Mouse (Mus musculus): ENCODE measurements around the gene Fbxo39. TPM values are rescaled to one million over a fixed set of nuclear protein-coding genes. Genes with fewer than 3 reads are reported as not detected.

Fbxo39 gene
- polyA plus RNA-seq, 1 experiment from 2014 or later: not detected

DNA sequence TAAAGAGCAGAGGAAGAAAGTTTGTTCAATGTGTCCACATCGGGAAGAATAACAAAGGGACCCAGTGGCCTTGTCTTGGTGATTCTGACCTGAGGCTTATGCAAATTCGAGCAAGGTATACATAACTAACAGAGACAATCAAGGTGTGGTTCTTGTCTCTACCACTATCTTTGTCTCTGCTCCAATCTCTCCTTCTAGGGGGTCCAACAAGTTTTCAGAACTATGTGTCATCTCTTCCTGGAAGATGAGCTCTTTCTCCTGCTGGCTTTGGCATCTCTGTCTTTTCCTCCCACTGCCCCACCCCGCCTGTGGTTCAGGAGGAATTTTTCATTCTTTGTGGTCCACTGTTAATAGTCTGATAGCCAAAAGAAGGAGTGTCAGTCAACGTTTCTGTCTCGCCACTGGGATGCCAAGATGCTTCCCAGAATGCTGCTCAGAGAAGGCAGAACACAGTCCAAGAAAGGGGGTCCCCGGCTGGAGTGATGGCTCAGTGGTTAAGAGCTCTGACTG, 28.2 kb upstream of the Fbxo39 start:
- ATAC-seq: no peak

DNA sequence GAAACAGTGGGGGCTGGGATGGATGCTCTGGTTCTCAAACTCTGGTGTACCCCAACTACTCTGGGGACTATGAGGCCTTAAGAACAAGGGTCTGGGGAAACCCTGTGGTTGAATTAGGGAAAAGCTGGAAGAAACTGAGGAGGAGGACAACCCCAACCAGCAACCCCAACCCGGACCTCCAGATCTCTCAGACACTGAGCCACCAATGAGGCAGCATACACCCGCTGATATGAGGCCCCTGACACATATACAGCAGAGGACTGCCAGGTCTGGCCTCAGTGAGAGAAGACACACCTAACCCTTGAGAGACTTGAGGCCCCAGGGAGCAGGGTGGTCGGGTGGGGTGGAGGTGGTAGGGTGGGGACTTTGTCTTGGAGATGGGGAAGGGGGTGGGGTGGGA, 27.6 kb upstream of the Fbxo39 start:
- ATAC-seq: no peak
- Histone ChIP-seq H3K36me3 (no peaks in the 10 kb centered on the region), H3K27me3 (replicated peaks) (no peaks in the 10 kb centered on the region), H3K9ac (no peak overlapping the region), H3K4me2 (no peak overlapping the region), H3K4me1 (no peaks in the 10 kb centered on the region), H3K27ac (no peak overlapping the region), H3K4me3 (no peak overlapping the region), H3K9me3 (replicated peaks) (no peaks in the 10 kb centered on the region)
- WGBS (ENCODE audit: insufficient replicate concordance): 62% methylated on average over 3 of the region's 3 CpGs

More for the DNA sequence above, 28.2 kb upstream of the Fbxo39 start:
- Histone ChIP-seq H3K4me3 (no peak overlapping the region), H3K9me3 (replicated peaks) (no peaks in the 10 kb centered on the region), H3K4me2 (no peak overlapping the region), H3K4me1 (no peaks in the 10 kb centered on the region), H3K9ac (no peak overlapping the region), H3K27me3 (replicated peaks) (no peaks in the 10 kb centered on the region), H3K36me3 (no peaks in the 10 kb centered on the region), H3K27ac (no peak overlapping the region)
- WGBS (ENCODE audit: insufficient replicate concordance): 51% methylated on average over 6 of the region's 6 CpGs

DNA sequence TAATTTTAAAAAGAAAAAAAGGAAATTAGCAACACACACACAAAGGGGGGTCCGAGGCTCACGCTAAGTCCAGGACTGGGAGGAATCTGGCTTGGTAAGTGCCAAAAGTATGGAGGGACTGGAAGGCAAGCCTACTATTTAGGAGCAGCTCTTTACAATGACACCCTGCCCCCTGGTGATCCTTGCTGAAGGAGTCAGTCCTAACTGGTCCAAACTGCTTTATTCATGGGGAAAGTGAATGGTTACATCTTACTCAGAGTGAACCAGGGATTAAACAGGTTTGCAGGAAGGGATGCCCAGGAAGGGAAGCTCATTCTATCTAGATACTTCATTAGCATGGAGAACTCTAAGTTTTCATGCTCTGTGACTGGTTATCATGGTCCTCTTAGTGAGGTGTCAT, 27.1 kb upstream of the Fbxo39 start:
- Histone ChIP-seq H3K27ac (no peak overlapping the region), H3K36me3 (no peaks in the 10 kb centered on the region), H3K4me2 (no peak overlapping the region), H3K27me3 (replicated peaks) (no peaks in the 10 kb centered on the region), H3K9me3 (replicated peaks) (no peaks in the 10 kb centered on the region), H3K4me3 (no peak overlapping the region), H3K9ac (no peak overlapping the region), H3K4me1 (no peaks in the 10 kb centered on the region)
- ATAC-seq: no peak
- WGBS (ENCODE audit: insufficient replicate concordance): 66% methylated on average over 2 of the region's 2 CpGs

DNA sequence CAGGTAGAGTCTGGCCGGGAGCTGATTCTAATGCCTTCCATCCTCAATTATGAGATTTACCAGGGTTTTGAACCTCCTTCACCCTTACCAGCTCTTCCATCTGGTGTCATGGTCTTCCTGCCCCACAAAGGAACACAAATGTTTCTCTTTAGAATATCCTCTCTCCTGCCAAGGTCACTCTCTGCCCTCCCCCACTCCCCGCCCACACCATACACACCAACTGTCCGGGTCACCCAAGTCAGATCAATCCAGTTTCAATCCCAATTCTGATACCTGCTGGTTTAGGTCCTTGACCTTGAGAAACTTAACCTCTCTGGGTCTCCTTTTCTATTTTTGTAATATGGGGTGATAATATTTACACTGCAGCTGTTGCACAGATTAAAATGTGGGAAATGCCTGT, 26.7 kb upstream of the Fbxo39 start:
- Histone ChIP-seq H3K27me3 (replicated peaks) (no peaks in the 10 kb centered on the region), H3K9ac (no peak overlapping the region), H3K4me1 (no peaks in the 10 kb centered on the region), H3K36me3 (no peaks in the 10 kb centered on the region), H3K4me3 (no peak overlapping the region), H3K27ac (no peak overlapping the region), H3K4me2 (no peak overlapping the region), H3K9me3 (replicated peaks) (no peaks in the 10 kb centered on the region)
- no peak for ATAC-seq
- WGBS (ENCODE audit: insufficient replicate concordance): 74% methylated on average over 3 of the region's 3 CpGs

DNA sequence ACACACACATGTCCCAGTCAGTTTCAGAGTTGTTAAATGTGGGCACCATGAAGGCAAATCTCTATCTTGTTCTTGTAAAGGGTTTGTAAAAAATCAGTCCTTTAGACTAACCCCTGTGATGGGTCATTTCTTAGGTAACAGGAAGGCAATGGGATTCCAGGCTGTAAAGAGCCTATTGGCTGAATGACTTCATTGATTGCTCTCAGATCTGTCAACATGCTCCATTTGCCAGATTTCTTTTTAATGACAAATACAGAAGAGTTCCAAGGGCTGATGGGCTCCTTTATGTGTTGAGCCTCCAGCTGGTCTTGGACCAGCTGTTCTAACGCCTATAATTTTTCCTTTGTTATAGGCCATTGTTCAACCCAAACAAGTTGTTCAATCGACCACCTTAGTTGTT, 21.1 kb upstream of the Fbxo39 start:
- Histone ChIP-seq H3K36me3 (no peaks in the 10 kb centered on the region), H3K27me3 (replicated peaks) (no peaks in the 10 kb centered on the region), H3K27ac (no peak overlapping the region), H3K9me3 (replicated peaks) (no peaks in the 10 kb centered on the region), H3K4me3 (no peak overlapping the region), H3K4me1 (no peaks in the 10 kb centered on the region), H3K4me2 (no peak overlapping the region), H3K9ac (no peak overlapping the region)
- ATAC-seq: no peak
- WGBS (ENCODE audit: insufficient replicate concordance): 50% methylated on average over 2 of the region's 2 CpGs

DNA sequence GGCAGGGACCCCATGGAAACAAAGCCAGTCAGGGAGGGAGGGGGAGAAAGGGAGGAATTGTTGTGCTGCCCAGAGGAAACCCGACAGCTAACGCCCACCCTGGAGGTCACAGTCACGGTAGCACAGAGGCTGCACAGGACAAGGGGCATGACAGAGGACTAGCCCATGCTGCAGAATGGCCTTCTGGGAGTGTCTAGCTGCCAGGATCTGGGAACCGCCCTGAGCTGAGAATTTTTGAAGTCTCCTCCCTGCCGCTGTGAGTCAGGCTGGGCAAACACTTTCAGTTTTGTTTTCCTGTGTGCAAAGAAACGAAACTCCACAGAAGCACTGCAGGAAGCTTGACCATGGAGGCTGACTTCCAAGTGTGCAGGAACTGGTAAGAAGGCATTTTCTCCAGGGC, 12.9 kb upstream of the Fbxo39 start, which contains the start of gene Xaf1:
TSS of gene Xaf1 (plus strand) at position 296 of the 400 bp plus-strand sequence.
- Histone ChIP-seq H3K4me1 (0 out of 2 replicates have a peak, but pooled peaks cover 10% of the 10 kb centered on the region), H3K9me3 (replicated peaks) (no peaks in the 10 kb centered on the region), H3K4me3 (peak within 1 kb of the TSS; percentile 24; the same call in 1 of the 2 replicates), H3K27me3 (replicated peaks) (peaks cover 10% of the 10 kb centered on the region; the same call in 1 of the 2 replicates), H3K4me2 (peak within 1 kb of the TSS; percentile 37), H3K27ac (no peak within 1 kb of the TSS), H3K36me3 (no peaks in the 10 kb centered on the region), H3K9ac (no peak within 1 kb of the TSS)
- ATAC-seq: peak; percentile 49
- 14% methylated on average over 6 of the region's 6 CpGs for WGBS (ENCODE audit: insufficient replicate concordance)

DNA sequence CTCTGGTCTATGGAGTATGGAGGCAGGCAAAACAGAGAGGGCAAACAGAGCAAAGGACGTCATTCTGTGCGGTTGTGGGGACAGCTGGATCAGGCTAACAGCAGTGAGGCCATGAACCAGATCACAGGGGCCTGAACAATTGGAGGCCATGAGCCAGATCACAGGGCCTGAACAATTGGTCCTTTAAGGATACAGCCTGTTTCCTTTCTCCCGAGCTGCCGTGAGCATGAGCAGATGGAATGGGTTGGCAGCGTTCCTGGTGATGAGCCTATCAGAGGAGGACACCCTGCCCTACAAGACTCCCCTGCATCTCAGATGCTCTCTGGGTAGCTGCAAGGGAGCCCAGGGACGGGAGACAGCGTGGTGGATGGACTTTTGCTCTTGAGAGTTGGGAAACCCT, 12.0 kb upstream of the Fbxo39 start:
- Histone ChIP-seq H3K36me3 (no peaks in the 10 kb centered on the region), H3K27ac (no peak overlapping the region), H3K4me1 (0 out of 2 replicates have a peak, but pooled peaks cover 10% of the 10 kb centered on the region), H3K4me3 (peak overlapping the region; percentile 24; the same call in 1 of the 2 replicates), H3K9ac (no peak overlapping the region), H3K4me2 (peak overlapping the region; percentile 37), H3K27me3 (replicated peaks) (peaks cover 10% of the 10 kb centered on the region; the same call in 1 of the 2 replicates), H3K9me3 (replicated peaks) (no peaks in the 10 kb centered on the region)
- WGBS (ENCODE audit: insufficient replicate concordance): 80% methylated on average over 7 of the region's 7 CpGs
- no peak for ATAC-seq

DNA sequence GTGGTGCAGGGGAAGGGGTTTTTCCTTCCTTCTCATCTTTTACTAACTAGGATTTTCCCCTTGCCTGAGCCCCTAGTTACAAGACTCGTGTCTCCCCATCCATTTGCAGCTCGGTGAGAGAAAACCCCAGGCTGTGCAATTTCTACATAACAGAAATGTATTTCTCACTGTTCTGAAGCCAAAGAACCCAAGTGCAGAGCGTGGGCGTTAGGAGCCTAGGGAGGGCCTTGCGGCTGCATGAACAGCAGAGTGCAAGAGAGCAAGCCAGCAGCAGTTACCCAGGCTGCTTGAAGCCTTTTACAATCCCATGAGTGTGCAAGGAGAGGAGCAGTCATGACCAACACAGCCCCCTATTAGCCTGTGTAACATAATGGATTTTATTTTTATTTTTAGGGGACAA, 6.8 kb upstream of the Fbxo39 start:
- no peak overlapping the region for H3K4me3 ChIP-seq
- H3K36me3 ChIP-seq: no peaks in the 10 kb centered on the region
- H3K4me1 ChIP-seq: no peaks in the 10 kb centered on the region
- H3K4me2 ChIP-seq: no peak overlapping the region
- no peak overlapping the region for H3K27ac ChIP-seq
- H3K9me3 ChIP-seq (replicated peaks): no peaks in the 10 kb centered on the region
- 66% methylated on average over 5 of the region's 5 CpGs for WGBS (ENCODE audit: insufficient replicate concordance)
- no peak for ATAC-seq
- H3K27me3 ChIP-seq (replicated peaks): peaks cover 13% of the 10 kb centered on the region
- no peak overlapping the region for H3K9ac ChIP-seq

DNA sequence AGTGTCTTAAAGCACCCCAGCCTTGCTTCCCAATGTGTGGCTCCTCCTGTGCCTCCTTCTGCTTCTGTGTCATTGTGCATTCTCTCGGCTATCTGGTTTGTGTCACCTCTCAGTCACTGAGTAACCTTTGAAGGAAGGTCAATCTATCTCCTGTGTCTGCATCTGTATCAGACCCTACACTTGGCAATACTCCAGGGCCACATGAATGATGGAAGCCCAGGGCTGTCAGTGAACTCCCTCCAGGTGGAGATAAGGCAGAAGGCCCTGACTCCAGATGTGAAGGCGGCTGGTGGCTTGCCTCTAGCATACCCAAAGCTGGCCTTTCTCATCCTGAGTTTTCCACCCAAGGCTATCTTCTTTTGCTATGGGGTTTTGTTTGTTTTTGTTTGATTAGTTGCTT, 5.3 kb upstream of the Fbxo39 start:
- no peak for ATAC-seq
- Histone ChIP-seq H3K9ac (no peak overlapping the region), H3K4me2 (no peak overlapping the region), H3K4me3 (no peak overlapping the region), H3K27me3 (replicated peaks) (peaks cover 29% of the 10 kb centered on the region), H3K4me1 (no peaks in the 10 kb centered on the region), H3K27ac (no peak overlapping the region), H3K9me3 (replicated peaks) (no peaks in the 10 kb centered on the region), H3K36me3 (no peaks in the 10 kb centered on the region)
- 36% methylated on average over 2 of the region's 2 CpGs for WGBS (ENCODE audit: insufficient replicate concordance)

DNA sequence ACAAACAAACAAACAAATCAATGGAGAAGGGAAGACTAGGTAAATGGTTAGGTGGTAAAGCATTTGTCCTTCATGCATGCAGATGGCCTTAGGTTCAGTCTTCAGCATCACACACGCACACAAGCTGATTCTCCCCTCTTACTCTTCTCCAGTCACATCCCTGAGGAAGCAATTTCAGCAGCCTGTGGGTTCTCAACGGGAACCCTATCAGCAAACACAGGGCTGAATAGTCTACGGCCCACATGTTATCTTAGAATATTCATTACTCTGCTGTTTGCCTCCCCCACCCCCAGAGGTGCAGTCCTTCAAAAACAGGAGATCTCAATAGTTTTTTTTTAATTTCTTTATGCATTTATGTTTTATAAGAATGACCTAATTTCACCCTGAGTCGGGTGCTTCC, 3.8 kb upstream of the Fbxo39 start:
- H3K4me1 ChIP-seq: no peaks in the 10 kb centered on the region
- peaks cover 34% of the 10 kb centered on the region for H3K27me3 ChIP-seq (replicated peaks)
- no peaks in the 10 kb centered on the region for H3K9me3 ChIP-seq (replicated peaks)
- no peak overlapping the region for H3K9ac ChIP-seq
- no peak for ATAC-seq
- 48% methylated on average over 4 of the region's 4 CpGs for WGBS (ENCODE audit: insufficient replicate concordance)
- H3K4me2 ChIP-seq: no peak overlapping the region
- no peak overlapping the region for H3K4me3 ChIP-seq
- no peak overlapping the region for H3K27ac ChIP-seq
- no peaks in the 10 kb centered on the region for H3K36me3 ChIP-seq

DNA sequence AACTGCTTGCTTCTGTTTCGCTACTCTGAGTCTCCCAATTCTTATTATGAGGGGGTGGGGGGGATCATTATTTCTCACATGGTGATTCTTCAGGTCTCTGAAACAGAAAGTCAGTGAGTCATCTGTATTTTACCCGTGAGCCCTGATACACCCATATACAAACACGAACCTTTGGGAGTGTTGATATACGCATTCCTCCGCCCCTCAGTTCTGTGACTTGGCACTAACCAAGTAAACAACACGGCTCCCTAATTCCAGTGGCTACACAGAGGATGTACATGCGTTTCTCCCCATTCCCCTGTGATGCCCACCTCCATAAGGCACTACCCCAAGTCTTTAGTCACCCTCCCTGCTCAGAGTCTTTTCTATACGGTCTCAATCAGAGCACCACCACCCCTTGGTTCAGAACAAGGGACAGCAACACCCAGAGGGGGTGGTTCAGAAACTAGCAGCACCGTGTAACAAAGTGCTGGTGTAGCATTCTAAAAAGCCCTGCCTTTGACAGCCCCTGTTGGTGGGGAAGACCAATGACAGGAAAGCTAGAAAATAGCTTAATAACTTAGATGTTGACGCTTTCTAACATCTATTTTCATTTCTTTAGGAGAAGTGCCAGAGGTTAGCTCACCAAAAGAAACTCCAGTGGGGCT, 2.8 kb upstream of the Fbxo39 start:
- Histone ChIP-seq H3K27me3 (replicated peaks) (peaks cover 41% of the 10 kb centered on the region), H3K4me2 (no peak overlapping the region), H3K9ac (no peak overlapping the region), H3K36me3 (no peaks in the 10 kb centered on the region), H3K27ac (no peak overlapping the region), H3K4me1 (no peaks in the 10 kb centered on the region), H3K4me3 (no peak overlapping the region), H3K9me3 (replicated peaks) (no peaks in the 10 kb centered on the region)
- WGBS (ENCODE audit: insufficient replicate concordance): 61% methylated on average over 10 of the region's 10 CpGs
- ATAC-seq: no peak

DNA sequence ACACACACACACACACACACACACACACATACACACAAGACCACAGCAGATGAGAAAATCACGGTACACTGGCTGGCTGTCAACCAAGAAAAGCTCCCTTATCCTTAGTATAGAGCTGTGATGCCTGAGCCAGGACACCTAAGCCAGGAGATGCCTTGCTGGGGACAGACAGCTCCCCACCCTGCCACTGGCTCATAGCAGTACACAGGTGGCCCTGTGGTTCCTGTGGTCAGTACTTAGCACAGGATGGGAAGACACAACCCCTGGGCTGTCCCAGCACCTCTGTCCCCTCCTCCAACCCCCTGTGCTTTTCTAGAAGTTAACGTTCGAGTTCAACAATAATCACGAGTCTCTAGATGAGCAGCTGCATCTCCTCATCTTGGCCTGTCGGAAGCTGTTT, 3.8 kb downstream of the Fbxo39 start:
- H3K27me3 ChIP-seq (replicated peaks): peaks cover 52% of the 10 kb centered on the region
- no peaks in the 10 kb centered on the region for H3K36me3 ChIP-seq
- H3K4me3 ChIP-seq: no peak overlapping the region
- H3K9me3 ChIP-seq (replicated peaks): no peaks in the 10 kb centered on the region
- no peaks in the 10 kb centered on the region for H3K4me1 ChIP-seq
- no peak for ATAC-seq
- no peak overlapping the region for H3K27ac ChIP-seq
- H3K9ac ChIP-seq: no peak overlapping the region
- H3K4me2 ChIP-seq: no peak overlapping the region
- WGBS (ENCODE audit: insufficient replicate concordance): 52% methylated on average over 5 of the region's 5 CpGs

DNA sequence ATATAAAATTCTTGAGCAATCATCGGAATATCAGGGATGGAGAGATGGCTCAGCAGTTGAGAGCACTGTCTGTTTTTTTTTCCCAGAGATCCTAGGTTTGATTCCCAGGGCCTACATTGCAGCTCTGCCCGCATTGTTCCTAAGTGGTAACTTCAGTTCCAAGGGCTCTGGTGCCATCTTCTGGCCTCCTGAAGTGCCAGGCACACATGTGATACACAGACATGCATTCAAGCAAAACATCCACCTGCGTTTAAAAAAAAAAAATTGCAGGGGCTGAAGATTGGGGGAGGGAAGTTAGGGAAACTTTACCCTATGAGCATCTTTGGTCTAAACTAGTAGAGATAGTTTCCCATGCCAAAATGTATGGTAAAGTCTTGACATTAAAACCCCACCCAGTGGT, 10.2 kb downstream of the Fbxo39 start:
- Histone ChIP-seq H3K4me2 (no peak overlapping the region), H3K4me1 (no peaks in the 10 kb centered on the region), H3K27me3 (replicated peaks) (peaks cover 3% of the 10 kb centered on the region; the same call in 1 of the 2 replicates), H3K27ac (no peak overlapping the region), H3K9me3 (replicated peaks) (no peaks in the 10 kb centered on the region), H3K4me3 (no peak overlapping the region), H3K36me3 (no peaks in the 10 kb centered on the region), H3K9ac (no peak overlapping the region)
- no peak for ATAC-seq
- WGBS (ENCODE audit: insufficient replicate concordance): 51% methylated on average over 3 of the region's 3 CpGs

Measured in liver, embryonic 12.5 days (tissue).